Mouse (Mus musculus): Measurements from ENCODE around the gene Kri1. TPM values are rescaled to one million over a fixed set of nuclear protein-coding genes. Genes with fewer than 3 reads are reported as not detected.
"Not testable (repeated sequence)": the region's sequence is repeated elsewhere in the genome, so short reads cannot be mapped to it uniquely, and the experiment has no call there.

The Kri1 gene
- polyA plus RNA-seq, 1 experiment from 2014 or later = 18.3 TPM

- WGBS = 89% methylated on average over 7 of the region's 7 CpGs
- no peaks in the 10 kb centered on the region for H3K27me3 ChIP-seq (ENCODE audit: control insufficient read depth, insufficient read depth, low read depth, low read length)
- no peak overlapping the region for H3K9ac ChIP-seq (ENCODE audit: low read depth, low read length)
- H3K9me3 ChIP-seq (replicated peaks; ENCODE audit: control insufficient read depth, low read length, poor library complexity, severe bottlenecking) = 0 out of 2 replicates have a peak, but pooled peaks cover 2% of the 10 kb centered on the region
- no peak overlapping the region for H3K27ac ChIP-seq (ENCODE audit: low read length)
- ATAC-seq = no peak
- no peaks in the 10 kb centered on the region for H3K4me1 ChIP-seq (ENCODE audit: control insufficient read depth, insufficient read depth, low read length)
- H3K4me2 ChIP-seq (ENCODE audit: low read length) = no peak overlapping the region
- H3K36me3 ChIP-seq (ENCODE audit: control insufficient read depth, insufficient read depth, low read length) = no peaks in the 10 kb centered on the region
- no peak overlapping the region for H3K4me3 ChIP-seq (ENCODE audit: low read depth, low read length)
Observed at GRCm38 (mm10) chr9:21305065-21305464, 17.3 kb upstream of the Kri1 start.

- Histone ChIP-seq H3K9me3 (replicated peaks; ENCODE audit: control insufficient read depth, low read length, poor library complexity, severe bottlenecking) (0 out of 2 replicates have a peak, but pooled peaks cover 2% of the 10 kb centered on the region), H3K4me2 (ENCODE audit: low read length) (no peak overlapping the region), H3K9ac (ENCODE audit: low read depth, low read length) (no peak overlapping the region), H3K36me3 (ENCODE audit: control insufficient read depth, insufficient read depth, low read length) (no peaks in the 10 kb centered on the region), H3K4me3 (ENCODE audit: low read depth, low read length) (no peak overlapping the region), H3K27me3 (ENCODE audit: control insufficient read depth, insufficient read depth, low read depth, low read length) (no peaks in the 10 kb centered on the region), H3K27ac (ENCODE audit: low read length) (no peak overlapping the region), H3K4me1 (ENCODE audit: control insufficient read depth, insufficient read depth, low read length) (no peaks in the 10 kb centered on the region)
- WGBS = 84% methylated on average over 10 of the region's 10 CpGs
- no peak for ATAC-seq
Observed at GRCm38 (mm10) chr9:21299014-21299413, 11.2 kb upstream of the Kri1 start.

GRCm38 (mm10) chr9:21292271-21292670 lies 4.5 kb upstream of the Kri1 start:
- WGBS = 94% methylated on average over 3 of the region's 3 CpGs
- Histone ChIP-seq H3K27me3 (ENCODE audit: control insufficient read depth, insufficient read depth, low read depth, low read length) (no peaks in the 10 kb centered on the region), H3K4me1 (ENCODE audit: control insufficient read depth, insufficient read depth, low read length) (peaks cover 17% of the 10 kb centered on the region), H3K4me2 (ENCODE audit: low read length) (no peak overlapping the region), H3K36me3 (ENCODE audit: control insufficient read depth, insufficient read depth, low read length) (no peaks in the 10 kb centered on the region), H3K27ac (ENCODE audit: low read length) (no peak overlapping the region), H3K4me3 (ENCODE audit: low read depth, low read length) (no peak overlapping the region), H3K9me3 (replicated peaks; ENCODE audit: control insufficient read depth, low read length, poor library complexity, severe bottlenecking) (no peaks in the 10 kb centered on the region), H3K9ac (ENCODE audit: low read depth, low read length) (no peak overlapping the region)
- ATAC-seq = no peak

- H3K27ac ChIP-seq (ENCODE audit: low read length); H3K9me3 ChIP-seq (replicated peaks; ENCODE audit: control insufficient read depth, low read length, poor library complexity, severe bottlenecking); H3K36me3 ChIP-seq (ENCODE audit: control insufficient read depth, insufficient read depth, low read length); H3K27me3 ChIP-seq (ENCODE audit: control insufficient read depth, insufficient read depth, low read depth, low read length); H3K9ac ChIP-seq (ENCODE audit: low read depth, low read length); ATAC-seq: not testable (repeated sequence)
- peak overlapping the region; percentile 78 for H3K4me3 ChIP-seq (ENCODE audit: low read depth, low read length)
- peak overlapping the region; percentile 72 for H3K4me2 ChIP-seq (ENCODE audit: low read length)
- H3K4me1 ChIP-seq (ENCODE audit: control insufficient read depth, insufficient read depth, low read length) = peaks cover 21% of the 10 kb centered on the region
- WGBS = 16% methylated on average over 7 of the region's 7 CpGs
Observed at GRCm38 (mm10) chr9:21291868-21292267, 4.1 kb upstream of the Kri1 start.

GRCm38 (mm10) chr9:21291022-21291787 lies 3.4 kb upstream of the Kri1 start, which contains the start of gene Cdkn2d:
TSS of gene Cdkn2d (minus strand) at chr9:21291407.
- WGBS = under 1% methylated on average over 46 of the region's 51 CpGs
- H3K27ac ChIP-seq (ENCODE audit: low read length) = peak within 1 kb of the TSS; percentile 70
- H3K36me3 ChIP-seq (ENCODE audit: control insufficient read depth, insufficient read depth, low read length) = no peaks in the 10 kb centered on the region
- H3K4me1 ChIP-seq (ENCODE audit: control insufficient read depth, insufficient read depth, low read length) = peaks cover 28% of the 10 kb centered on the region
- H3K9me3 ChIP-seq (replicated peaks; ENCODE audit: control insufficient read depth, low read length, poor library complexity, severe bottlenecking) = no peaks in the 10 kb centered on the region
- H3K4me3 ChIP-seq (ENCODE audit: low read depth, low read length) = peak within 1 kb of the TSS; percentile 78
- peak within 1 kb of the TSS; percentile 84 for H3K9ac ChIP-seq (ENCODE audit: low read depth, low read length)
- no peaks in the 10 kb centered on the region for H3K27me3 ChIP-seq (ENCODE audit: control insufficient read depth, insufficient read depth, low read depth, low read length)
- ATAC-seq = peak; percentile 95
- peak within 1 kb of the TSS; percentile 72 for H3K4me2 ChIP-seq (ENCODE audit: low read length)

- Histone ChIP-seq H3K27me3 (ENCODE audit: control insufficient read depth, insufficient read depth, low read depth, low read length) (no peaks in the 10 kb centered on the region), H3K27ac (ENCODE audit: low read length) (peak overlapping the region; percentile 70), H3K4me2 (ENCODE audit: low read length) (peak overlapping the region; percentile 72), H3K36me3 (ENCODE audit: control insufficient read depth, insufficient read depth, low read length) (no peaks in the 10 kb centered on the region), H3K4me3 (ENCODE audit: low read depth, low read length) (peak overlapping the region; percentile 78), H3K4me1 (ENCODE audit: control insufficient read depth, insufficient read depth, low read length) (peaks cover 29% of the 10 kb centered on the region), H3K9ac (ENCODE audit: low read depth, low read length) (peak overlapping the region; percentile 84), H3K9me3 (replicated peaks; ENCODE audit: control insufficient read depth, low read length, poor library complexity, severe bottlenecking) (no peaks in the 10 kb centered on the region)
- ATAC-seq = no peak
- under 1% methylated on average over 20 of the region's 20 CpGs for WGBS
Observed at GRCm38 (mm10) chr9:21290589-21290988, 2.8 kb upstream of the Kri1 start.

GRCm38 (mm10) chr9:21289337-21289671 lies 1.5 kb upstream of the Kri1 start:
- no peak overlapping the region for H3K27ac ChIP-seq (ENCODE audit: low read length)
- no peak overlapping the region for H3K4me3 ChIP-seq (ENCODE audit: low read depth, low read length)
- ATAC-seq = no peak
- no peaks in the 10 kb centered on the region for H3K27me3 ChIP-seq (ENCODE audit: control insufficient read depth, insufficient read depth, low read depth, low read length)
- no peak overlapping the region for H3K9ac ChIP-seq (ENCODE audit: low read depth, low read length)
- no peaks in the 10 kb centered on the region for H3K9me3 ChIP-seq (replicated peaks; ENCODE audit: control insufficient read depth, low read length, poor library complexity, severe bottlenecking)
- H3K4me1 ChIP-seq (ENCODE audit: control insufficient read depth, insufficient read depth, low read length) = peaks cover 29% of the 10 kb centered on the region
- 84% methylated on average over 2 of the region's 2 CpGs for WGBS
- no peak overlapping the region; the same call in 1 of the 2 replicates for H3K4me2 ChIP-seq (ENCODE audit: low read length)
- H3K36me3 ChIP-seq (ENCODE audit: control insufficient read depth, insufficient read depth, low read length) = 0 out of 2 replicates have a peak, but pooled peaks cover 3% of the 10 kb centered on the region

- peak overlapping the region; percentile 81 for H3K9ac ChIP-seq (ENCODE audit: low read depth, low read length)
- peak overlapping the region; percentile 90 for H3K4me2 ChIP-seq (ENCODE audit: low read length)
- no peak for ATAC-seq
- no peaks in the 10 kb centered on the region for H3K27me3 ChIP-seq (ENCODE audit: control insufficient read depth, insufficient read depth, low read depth, low read length)
- H3K36me3 ChIP-seq (ENCODE audit: control insufficient read depth, insufficient read depth, low read length) = 0 out of 2 replicates have a peak, but pooled peaks cover 6% of the 10 kb centered on the region
- H3K4me1 ChIP-seq (ENCODE audit: control insufficient read depth, insufficient read depth, low read length) = peaks cover 29% of the 10 kb centered on the region
- H3K27ac ChIP-seq (ENCODE audit: low read length) = peak overlapping the region; percentile 91
- 82% methylated on average over 13 of the region's 13 CpGs for WGBS
- no peaks in the 10 kb centered on the region for H3K9me3 ChIP-seq (replicated peaks; ENCODE audit: control insufficient read depth, low read length, poor library complexity, severe bottlenecking)
- H3K4me3 ChIP-seq (ENCODE audit: low read depth, low read length) = peak overlapping the region; percentile 74
Observed at GRCm38 (mm10) chr9:21288404-21289336, 901 bp upstream of the Kri1 start.

Data from midbrain, embryonic 16.5 days (tissue).